Mouse (Mus musculus) small intestine, adult 2 months (tissue): ENCODE data around the gene Igsf21.

Experiments used
- CTCF ChIP-seq: fragments of 200-500 bp; IDR thresholded peaks from 2 replicates; pipeline ENCODE4 v1.5.1; 2012; ENCODE audit warnings: low read depth, mild to moderate bottlenecking, control low read depth, inconsistent platforms, low read length, moderate library complexity, mixed read lengths; ENCODE audit not compliant: insufficient replicate concordance, insufficient read length; ENCODE audit errors: extremely low read depth
- POLR2A ChIP-seq: fragments of 200-500 bp; IDR thresholded peaks from 2 replicates; pipeline ENCODE4 v1.6.1; 2012; ENCODE audit warnings: low read depth, mild to moderate bottlenecking, control low read depth, inconsistent platforms, low read length, moderate library complexity

DNA sequence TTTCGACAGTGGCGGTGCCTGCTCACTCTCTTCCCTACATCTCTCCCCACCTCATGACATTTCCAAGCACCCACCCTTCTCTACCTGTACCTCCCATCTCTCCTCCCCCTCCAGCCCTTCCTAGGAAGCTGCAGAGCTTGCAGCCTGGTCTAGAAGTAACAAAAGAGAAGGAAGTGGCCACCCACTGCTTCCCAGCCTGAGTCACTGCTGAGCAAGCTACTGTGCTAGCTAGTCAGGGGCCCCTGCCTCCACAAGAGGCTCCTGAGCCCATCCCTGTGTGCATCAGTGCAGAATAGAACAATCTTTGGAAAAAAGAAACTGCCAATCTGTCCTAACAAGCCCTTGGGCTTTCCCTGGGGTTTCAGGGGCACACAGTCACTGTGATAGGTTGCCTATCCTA, 31.7 kb upstream of the Igsf21 start:
- TF ChIP-seq POLR2A (no peak), CTCF (no peak)
